Mouse (Mus musculus) ES-Bruce4 (cell line): Measurements from ENCODE around the gene Acsl4. TPM values are rescaled to one million over a fixed set of nuclear protein-coding genes. Genes with fewer than 3 reads are reported as not detected.

Experiments used
- H3K27ac ChIP-seq: 2 replicates; pipeline ENCODE4 v1.5.1; 2012; ENCODE audit warnings: low read length, inconsistent platforms; ENCODE audit not compliant: insufficient read depth
- H3K27me3 ChIP-seq: 2 replicates; pipeline ENCODE4 v1.6.1; 2012; ENCODE audit warnings: mild to moderate bottlenecking, low read length, inconsistent platforms; ENCODE audit not compliant: control insufficient read depth, poor library complexity, insufficient read depth, severe bottlenecking
- H3K36me3 ChIP-seq: 2 replicates; pipeline ENCODE4 v1.6.1; 2012; ENCODE audit warnings: inconsistent platforms, mild to moderate bottlenecking, low read length, moderate library complexity; ENCODE audit not compliant: control insufficient read depth, poor library complexity, insufficient read depth, severe bottlenecking
- H3K4me1 ChIP-seq: one replicate; pipeline ENCODE4 v1.8.1; 2011; ENCODE audit warnings: low read length; ENCODE audit not compliant: control insufficient read depth, insufficient read depth
- H3K4me3 ChIP-seq: 2 replicates; pipeline ENCODE4 v1.5.1; 2011; ENCODE audit warnings: low read depth, mild to moderate bottlenecking, low read length
- H3K9ac ChIP-seq: 2 replicates; pipeline ENCODE4 v1.6.1; 2012; ENCODE audit warnings: low read depth, mild to moderate bottlenecking, inconsistent platforms; ENCODE audit not compliant: poor library complexity, severe bottlenecking
- H3K9me3 ChIP-seq: replicated peaks from 2 replicates; pipeline ENCODE4 v1.6.1; 2012; ENCODE audit warnings: mild to moderate bottlenecking, low read length, inconsistent platforms; ENCODE audit not compliant: control insufficient read depth, poor library complexity, insufficient read depth, severe bottlenecking
- CTCF ChIP-seq: IDR thresholded peaks from one replicate; pipeline ENCODE4 v1.8.1; 2011; ENCODE audit warnings: low read depth, low read length
- EP300 ChIP-seq: IDR thresholded peaks from 2 replicates; pipeline ENCODE4 v1.6.1; 2011; ENCODE audit warnings: low read depth, low read length; ENCODE audit not compliant: insufficient read depth
- POLR2A ChIP-seq: IDR thresholded peaks from one replicate; pipeline ENCODE4 v1.8.1; 2011; ENCODE audit warnings: low read length; ENCODE audit not compliant: insufficient read depth
- polyA plus RNA-seq: library from polyadenylated mRNA; stranded (reverse); fragments of >200 nt; gene quantifications from 2 replicates; pipeline ENCODE4 v1.2.4, GENCODE M21; 2011; ENCODE audit warnings: low read depth; ENCODE audit not compliant: missing spikeins, insufficient read depth, insufficient read length

Gene Acsl4
- polyA plus RNA-seq, 1 experiment, result 46.5 TPM

DNA sequence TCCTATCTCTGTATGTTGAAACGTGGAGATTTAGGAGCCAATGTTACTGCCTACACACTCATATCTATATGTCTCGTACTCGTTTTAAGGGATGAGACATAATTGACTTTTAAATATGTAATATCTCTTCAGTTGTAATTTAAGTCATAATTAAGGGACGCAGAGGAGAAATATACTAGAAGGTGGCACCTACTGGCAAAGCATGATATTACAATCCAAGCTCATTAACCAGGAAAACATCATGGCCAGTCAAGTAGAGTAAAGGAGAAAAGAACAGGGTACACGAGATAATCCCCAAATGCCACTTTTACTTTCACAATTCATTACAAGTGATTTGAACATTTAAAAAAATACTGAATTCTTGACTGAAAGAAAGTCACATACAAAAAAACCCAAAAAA lies 31.9 kb downstream of the Acsl4 start:
- Histone ChIP-seq H3K36me3 (no peaks in the 10 kb centered on the region), H3K9me3 (no peaks in the 10 kb centered on the region), H3K9ac (no peak overlapping the region), H3K27ac (no peak overlapping the region), H3K27me3 (no peaks in the 10 kb centered on the region), H3K4me3 (no peak overlapping the region), H3K4me1 (no peaks in the 10 kb centered on the region)
- TF ChIP-seq CTCF, result no peak

DNA sequence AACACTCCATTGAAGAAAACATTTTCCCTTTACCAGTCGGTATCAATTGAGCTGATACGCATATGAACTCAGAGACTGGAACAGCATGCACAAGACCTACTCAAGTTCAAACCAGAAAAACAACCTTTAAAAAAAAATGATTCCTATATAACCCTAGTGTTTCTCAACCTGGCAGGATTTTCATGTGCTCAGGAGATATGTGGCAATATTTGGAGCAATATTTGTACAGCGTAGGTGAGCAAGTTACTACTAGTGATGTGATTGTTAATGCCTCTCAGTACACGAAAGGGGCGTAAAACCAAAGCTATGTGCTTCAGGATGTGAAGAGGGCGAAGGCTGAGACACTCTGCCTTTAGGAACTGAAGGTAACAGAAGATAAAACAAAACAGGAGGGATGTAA lies 54.1 kb downstream of the Acsl4 start:
- no peak for TF ChIP-seq CTCF
- TF ChIP-seq EP300, result no peak
- no peak for TF ChIP-seq POLR2A
- H3K4me3 ChIP-seq, result no peak overlapping the region
- no peaks in the 10 kb centered on the region for H3K9me3 ChIP-seq
- H3K27me3 ChIP-seq, result no peaks in the 10 kb centered on the region
- H3K27ac ChIP-seq, result no peak overlapping the region
- no peaks in the 10 kb centered on the region for H3K4me1 ChIP-seq
- H3K36me3 ChIP-seq, result 0 out of 2 replicates have a peak, but pooled peaks cover 3% of the 10 kb centered on the region
- no peak overlapping the region for H3K9ac ChIP-seq

DNA sequence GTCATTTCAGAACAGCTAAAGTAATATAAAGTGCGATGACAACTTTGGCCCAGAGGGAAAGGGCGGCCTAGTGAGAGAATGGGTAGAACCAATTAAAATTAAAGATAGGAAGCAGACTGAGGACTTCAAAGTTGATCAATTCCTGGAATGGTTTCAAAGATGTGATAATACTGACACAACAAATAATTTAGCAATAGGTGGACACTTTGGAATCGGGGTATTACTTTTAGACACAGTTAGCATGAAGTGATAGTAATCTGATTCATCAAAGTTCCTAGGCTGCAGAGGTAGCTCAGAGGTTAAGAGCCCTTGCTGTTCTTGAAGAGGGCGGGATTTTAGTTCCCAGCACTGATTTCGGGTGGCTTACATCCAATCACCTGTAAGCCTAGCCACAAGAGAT lies 54.8 kb downstream of the Acsl4 start:
- Histone ChIP-seq H3K27ac (no peak overlapping the region), H3K4me3 (no peak overlapping the region), H3K4me1 (no peaks in the 10 kb centered on the region), H3K36me3 (0 out of 2 replicates have a peak, but pooled peaks cover 3% of the 10 kb centered on the region), H3K27me3 (no peaks in the 10 kb centered on the region), H3K9ac (no peak overlapping the region), H3K9me3 (no peaks in the 10 kb centered on the region)
- TF ChIP-seq EP300 (no peak), CTCF (no peak), POLR2A (no peak)

DNA sequence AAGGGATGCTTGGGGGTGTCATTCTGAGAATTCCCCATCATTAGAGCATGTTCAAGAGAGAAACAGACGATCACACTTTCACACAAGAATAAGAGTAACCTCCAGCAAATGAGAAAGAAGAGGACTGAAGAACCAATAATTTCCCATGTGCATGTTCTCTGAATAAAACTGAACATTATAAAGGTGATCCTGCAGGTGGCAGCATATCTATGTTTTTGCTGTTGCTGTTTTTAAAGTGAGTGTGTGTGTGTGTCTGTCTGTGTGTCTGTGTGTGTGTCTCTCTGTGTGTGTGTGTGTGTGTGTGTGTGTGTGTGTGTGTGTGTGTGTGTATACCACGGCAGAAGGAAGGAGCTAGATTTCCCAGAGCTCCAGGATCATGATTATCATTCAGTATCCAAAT lies 64.6 kb downstream of the Acsl4 start:
- no peaks in the 10 kb centered on the region for H3K4me1 ChIP-seq
- no peak overlapping the region for H3K9ac ChIP-seq
- no peak overlapping the region for H3K4me3 ChIP-seq
- no peak overlapping the region for H3K27ac ChIP-seq
- TF ChIP-seq EP300 (no peak), CTCF (no peak), POLR2A (no peak)
- no peaks in the 10 kb centered on the region for H3K27me3 ChIP-seq
- H3K9me3 ChIP-seq, result no peaks in the 10 kb centered on the region
- no peaks in the 10 kb centered on the region for H3K36me3 ChIP-seq

DNA sequence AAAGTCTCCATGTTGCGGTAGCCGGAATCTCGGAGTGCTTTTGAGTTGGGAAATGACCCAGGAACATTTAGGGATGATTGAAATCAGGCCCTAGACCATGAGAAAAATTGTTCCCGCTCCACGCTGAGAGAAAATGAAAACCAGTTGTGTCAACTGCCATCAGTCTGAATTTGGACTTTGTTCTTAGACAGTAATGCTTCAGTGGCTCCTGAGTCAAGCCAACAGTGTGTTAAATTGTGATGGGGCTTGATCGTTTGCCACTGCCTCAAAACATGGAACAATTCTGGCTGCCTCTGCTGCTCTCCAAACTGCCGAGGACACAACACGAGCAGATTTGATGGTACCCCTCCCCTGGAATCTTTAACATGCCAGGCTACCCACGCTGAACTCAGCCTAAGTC lies 74.2 kb downstream of the Acsl4 start:
- H3K27me3 ChIP-seq, result no peaks in the 10 kb centered on the region
- H3K4me1 ChIP-seq, result no peaks in the 10 kb centered on the region
- H3K27ac ChIP-seq, result no peak overlapping the region
- H3K9me3 ChIP-seq, result no peaks in the 10 kb centered on the region
- H3K9ac ChIP-seq, result no peak overlapping the region
- no peaks in the 10 kb centered on the region for H3K36me3 ChIP-seq
- no peak for TF ChIP-seq CTCF
- no peak for TF ChIP-seq EP300
- no peak for TF ChIP-seq POLR2A
- no peak overlapping the region for H3K4me3 ChIP-seq

DNA sequence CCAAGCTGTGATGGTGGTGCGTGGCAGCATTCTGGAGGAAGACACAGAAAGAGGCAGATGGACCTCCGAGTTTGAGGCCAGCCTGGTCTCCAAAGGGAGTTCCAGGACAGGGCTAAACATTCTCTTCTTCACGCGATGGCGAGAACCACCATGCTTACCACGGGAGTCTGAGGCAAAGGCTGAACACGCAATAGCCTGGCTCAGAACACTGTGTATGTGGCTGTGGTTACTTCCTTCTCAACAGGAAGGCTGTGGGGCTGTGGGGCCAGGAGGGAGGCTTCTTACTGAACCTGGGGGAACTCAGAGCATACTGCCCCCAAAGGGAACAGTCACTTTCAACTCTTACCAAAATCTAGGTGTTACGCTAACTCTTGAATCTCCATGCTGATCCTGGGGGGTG lies 75.1 kb downstream of the Acsl4 start:
- TF ChIP-seq POLR2A (no peak), EP300 (no peak), CTCF (no peak)
- no peak overlapping the region for H3K27ac ChIP-seq
- H3K27me3 ChIP-seq, result no peaks in the 10 kb centered on the region
- no peaks in the 10 kb centered on the region for H3K9me3 ChIP-seq
- H3K36me3 ChIP-seq, result no peaks in the 10 kb centered on the region
- H3K9ac ChIP-seq, result no peak overlapping the region
- no peaks in the 10 kb centered on the region for H3K4me1 ChIP-seq
- H3K4me3 ChIP-seq, result no peak overlapping the region
